Mouse (Mus musculus): ENCODE data around the gene Tmem204.

- no peak for TF ChIP-seq CTCF (IDR thresholded peaks at IDR 0.05; ENCODE audit: insufficient read depth, low read length)
- 0 out of 2 replicates have a peak, but pooled peaks have one; percentile 25 for TF ChIP-seq POLR2A (IDR thresholded peaks at IDR 0.05; ENCODE audit: borderline replicate concordance, extremely low read depth, low read depth, low read length)
Measured at GRCm38 (mm10) chr17:25014841-25015570, 68.4 kb downstream of the Tmem204 start.
